Mouse (Mus musculus) mammary gland, adult 2 months (tissue): ENCODE data around the gene Cat. TPM values are rescaled to one million over a fixed set of nuclear protein-coding genes. Genes with fewer than 3 reads are reported as not detected.

Source experiments
- polyA plus RNA-seq: library from polyadenylated mRNA; depleted of rRNA; stranded (reverse); fragments of >200 nt; gene quantifications from 2 replicates; pipeline ENCODE4 v1.2.3, GENCODE M21; 2012; ENCODE audit warnings: low replicate concordance; rRNA removed

The Cat gene
- 244 and 257 TPM in 2 replicates for polyA plus RNA-seq

GRCm38 (mm10) chr2:103484617-103485401 lies at the start of gene Cat:
Gene Cat (minus strand): TSS chr2:103485160.

GRCm38 (mm10) chr2:103411348-103411747 lies 73.6 kb downstream of the Cat start, which contains the start of gene Elf5:
Gene Elf5 (plus strand): TSS chr2:103411688.

Other genes with a start within 250 kb of the Cat start
- gene Ehf, start 181.9 kb downstream of the Cat start, polyA plus RNA-seq, result 12.8 and 15.9 TPM in 2 replicates
- 22.8 and 53.7 TPM in 2 replicates for gene Elf5, start 73.5 kb downstream of the Cat start, polyA plus RNA-seq
- 10.4 and 15.1 TPM in 2 replicates for gene Abtb2, start 81.2 kb upstream of the Cat start, polyA plus RNA-seq